Mouse (Mus musculus) bone marrow, adult 2 months (tissue): ENCODE measurements around the gene Itk. TPM values are rescaled to one million over a fixed set of nuclear protein-coding genes. Genes with fewer than 3 reads are reported as not detected.

Experiments
- H3K27ac ChIP-seq: fragments of 200-500 bp; 2 replicates; pipeline ENCODE4 v1.5.1; 2012; ENCODE audit warnings: low read depth, mild to moderate bottlenecking, control low read depth, inconsistent platforms, low read length; ENCODE audit not compliant: control insufficient read depth, poor library complexity, insufficient read depth
- H3K4me1 ChIP-seq: fragments of 200-500 bp; 2 replicates; pipeline ENCODE4 v1.6.1; 2011; ENCODE audit warnings: low read length; ENCODE audit not compliant: control insufficient read depth, insufficient read depth
- H3K4me3 ChIP-seq: fragments of 200-500 bp; replicated peaks from 2 replicates; pipeline ENCODE3; 2011; ENCODE audit warnings: mild to moderate bottlenecking, low read depth, low read length, control low read depth; ENCODE audit not compliant: control insufficient read depth
- CTCF ChIP-seq: fragments of 200-500 bp; IDR thresholded peaks from 2 replicates; pipeline ENCODE4 v1.5.1; 2011; ENCODE audit warnings: low read length, control low read depth; ENCODE audit not compliant: control insufficient read depth, insufficient read depth
- POLR2A ChIP-seq: fragments of 200-500 bp; IDR thresholded peaks from 2 replicates; pipeline ENCODE4 v1.6.1; 2011; ENCODE audit warnings: low read depth, mild to moderate bottlenecking, control low read depth, low read length, borderline replicate concordance; ENCODE audit not compliant: control insufficient read depth
- WGBS: fragments of 180-500 bp; shearing (Covaris S2); methylation state at CpG from one replicate; pipeline ENCODE4 v1.1.7; 2018; 5-methylcytosine and 5-hydroxymethylcytosine counted together
- polyA plus RNA-seq: library from polyadenylated mRNA; stranded (reverse); fragments of >200 nt; gene quantifications from 2 replicates; pipeline ENCODE4 v1.2.4, GENCODE M21; 2011; ENCODE audit warnings: low replicate concordance; ENCODE audit not compliant: missing spikeins, insufficient read depth, insufficient read length

Itk gene
- polyA plus RNA-seq, 1 experiment: 4.4 TPM

DNA sequence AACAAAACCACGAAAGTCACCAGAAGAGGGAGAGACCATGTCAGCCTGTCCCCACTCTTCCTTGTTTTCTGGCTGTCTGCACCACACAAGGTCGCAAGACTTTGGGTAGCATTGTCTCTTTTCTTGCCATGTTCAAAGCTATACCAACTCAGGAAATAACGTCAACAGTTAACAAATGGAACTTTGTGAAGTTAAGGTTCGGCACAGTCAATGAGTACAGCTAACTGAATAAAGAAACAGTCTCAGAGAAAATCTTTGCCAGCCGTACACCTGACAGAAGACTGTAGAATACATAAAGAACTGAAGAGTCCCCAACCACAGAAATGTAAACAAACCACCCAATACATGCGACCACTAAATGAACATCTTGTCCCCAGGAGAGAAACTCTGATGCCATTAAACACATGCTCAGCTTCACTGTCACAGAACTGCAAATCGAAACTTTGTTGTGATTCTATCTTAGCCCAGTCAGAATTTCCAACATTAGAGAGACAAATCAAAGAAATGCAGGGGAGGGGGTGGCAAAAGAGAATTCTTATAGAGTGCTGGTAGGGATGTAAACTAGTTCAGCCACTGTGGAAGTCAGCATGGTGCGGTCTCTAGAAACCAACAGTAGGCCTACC is 16.9 kb downstream of the Itk start:
- TF ChIP-seq POLR2A: no peak
- no peak for TF ChIP-seq CTCF
- H3K4me1 ChIP-seq: peaks cover 5% of the 10 kb centered on the region; the same call in 1 of the 2 replicates
- H3K27ac ChIP-seq: 0 out of 2 replicates have a peak overlapping the region, but pooled peaks have one; percentile 28
- 56% methylated on average over 8 of the region's 8 CpGs for WGBS
- no peak overlapping the region for H3K4me3 ChIP-seq

DNA sequence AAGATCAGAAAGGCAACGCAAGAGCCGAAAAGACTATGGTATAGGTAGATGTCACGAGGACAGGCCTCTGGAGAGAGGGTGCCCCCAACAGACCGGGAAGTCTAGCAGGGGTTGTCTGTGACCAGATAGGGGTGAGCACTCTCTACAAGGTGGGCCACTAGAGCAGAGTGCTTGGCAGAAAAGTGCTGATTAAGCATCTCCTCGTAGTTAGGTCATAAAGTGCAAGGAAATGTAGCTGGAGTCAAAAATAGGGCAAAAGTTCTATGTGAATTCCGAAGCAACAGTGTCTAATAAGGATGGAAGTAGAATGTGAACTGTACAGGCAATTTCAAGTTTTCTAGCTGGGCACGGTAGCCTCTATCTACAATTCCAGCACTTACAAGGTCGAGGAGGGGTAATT is 18.1 kb downstream of the Itk start:
- WGBS: 83% methylated on average over 8 of the region's 8 CpGs
- H3K27ac ChIP-seq: no peak overlapping the region

DNA sequence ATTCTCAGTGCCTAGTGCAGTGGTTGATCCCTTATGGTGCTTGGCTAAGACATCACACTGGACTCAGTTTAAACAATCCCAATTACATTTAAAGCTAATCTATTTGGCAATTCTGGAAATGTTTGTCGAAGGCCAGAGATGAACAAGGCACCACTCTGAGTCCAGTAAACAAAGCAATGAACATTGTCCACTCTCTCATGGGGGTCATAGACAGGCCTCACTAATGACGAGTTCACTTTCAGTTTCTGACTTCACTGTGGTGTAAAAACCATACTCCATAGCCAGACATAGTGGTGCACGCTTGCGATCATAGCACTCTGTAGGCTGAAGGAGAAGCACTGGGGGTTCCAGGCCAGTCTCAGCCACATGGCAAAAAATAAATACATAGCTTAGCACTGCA is 18.9 kb downstream of the Itk start:
- 77% methylated on average over 4 of the region's 4 CpGs for WGBS
- TF ChIP-seq CTCF: no peak
- no peak for TF ChIP-seq POLR2A
- no peak overlapping the region for H3K4me3 ChIP-seq
- no peak overlapping the region for H3K27ac ChIP-seq
- H3K4me1 ChIP-seq: peaks cover 5% of the 10 kb centered on the region; the same call in 1 of the 2 replicates

More for the DNA sequence above, 18.1 kb downstream of the Itk start:
- Histone ChIP-seq H3K4me1 (peaks cover 5% of the 10 kb centered on the region; the same call in 1 of the 2 replicates), H3K4me3 (no peak overlapping the region)
- TF ChIP-seq POLR2A: no peak

DNA sequence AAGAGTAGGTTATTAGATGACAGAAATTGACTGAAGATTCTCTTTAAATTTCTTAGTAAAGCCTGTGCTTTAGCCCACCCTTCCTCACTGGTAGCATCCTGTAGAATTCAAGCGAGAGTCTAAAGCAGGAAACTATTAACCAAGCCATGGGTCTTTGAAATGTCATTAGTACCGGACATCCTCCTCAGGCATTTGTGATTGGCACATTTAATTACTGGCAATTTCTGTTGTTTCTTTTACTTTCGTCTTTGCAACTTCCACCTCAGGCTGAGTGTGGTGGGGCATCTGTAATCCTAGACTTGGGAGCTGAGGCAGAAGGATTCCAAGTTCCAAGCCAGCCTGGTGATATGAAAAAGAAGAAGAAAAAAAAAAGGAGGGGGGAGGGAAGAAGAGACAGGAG is 23.0 kb downstream of the Itk start:
- Histone ChIP-seq H3K4me1 (peaks cover 4% of the 10 kb centered on the region; the same call in 1 of the 2 replicates), H3K27ac (no peak overlapping the region), H3K4me3 (no peak overlapping the region)
- 18% methylated on average over 3 of the region's 3 CpGs for WGBS
- TF ChIP-seq CTCF (no peak), POLR2A (no peak)

DNA sequence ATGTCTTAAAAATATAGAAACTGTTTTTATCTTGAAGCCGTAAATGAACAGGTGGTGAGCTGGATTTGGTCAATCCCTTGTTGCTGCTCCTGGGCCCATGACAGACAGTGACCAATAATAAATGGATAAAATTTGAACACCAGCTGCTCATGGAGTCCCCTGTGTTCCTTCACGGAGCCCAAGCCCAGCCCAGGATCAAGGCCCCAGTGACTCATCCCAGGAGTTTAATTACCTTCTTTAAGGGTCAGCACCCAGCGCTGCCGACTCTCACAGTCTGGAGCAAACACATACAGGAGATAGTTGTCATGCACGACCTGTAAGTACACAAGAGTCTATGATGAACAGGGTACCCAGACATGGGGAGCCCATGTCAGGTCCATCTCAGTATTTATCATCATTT is 23.6 kb downstream of the Itk start:
- Histone ChIP-seq H3K4me3 (no peak overlapping the region), H3K27ac (no peak overlapping the region), H3K4me1 (peaks cover 4% of the 10 kb centered on the region; the same call in 1 of the 2 replicates)
- WGBS: 85% methylated on average over 5 of the region's 5 CpGs
- TF ChIP-seq POLR2A (no peak), CTCF (no peak)

DNA sequence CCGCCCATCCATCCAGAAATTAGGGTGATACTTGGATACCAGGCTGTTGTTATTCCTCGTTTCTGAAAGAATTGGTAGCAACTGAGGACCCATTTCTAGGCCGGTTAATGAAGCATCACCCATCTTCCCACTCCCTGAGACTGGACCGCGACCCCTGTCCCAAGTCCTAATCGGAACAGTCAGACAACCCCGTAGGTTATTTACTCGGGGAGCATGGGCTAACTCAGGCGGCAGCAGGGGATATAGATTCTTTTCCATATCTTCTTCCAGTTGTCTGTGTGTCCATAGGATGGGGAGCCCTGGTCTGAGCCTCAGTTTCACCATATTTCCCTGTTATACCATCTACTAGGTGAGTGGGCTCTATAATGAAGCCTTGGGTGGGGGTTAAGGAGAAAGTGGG is 25.5 kb downstream of the Itk start:
- WGBS: 89% methylated on average over 9 of the region's 9 CpGs
- H3K27ac ChIP-seq: no peak overlapping the region
- TF ChIP-seq POLR2A (no peak), CTCF (no peak)

DNA sequence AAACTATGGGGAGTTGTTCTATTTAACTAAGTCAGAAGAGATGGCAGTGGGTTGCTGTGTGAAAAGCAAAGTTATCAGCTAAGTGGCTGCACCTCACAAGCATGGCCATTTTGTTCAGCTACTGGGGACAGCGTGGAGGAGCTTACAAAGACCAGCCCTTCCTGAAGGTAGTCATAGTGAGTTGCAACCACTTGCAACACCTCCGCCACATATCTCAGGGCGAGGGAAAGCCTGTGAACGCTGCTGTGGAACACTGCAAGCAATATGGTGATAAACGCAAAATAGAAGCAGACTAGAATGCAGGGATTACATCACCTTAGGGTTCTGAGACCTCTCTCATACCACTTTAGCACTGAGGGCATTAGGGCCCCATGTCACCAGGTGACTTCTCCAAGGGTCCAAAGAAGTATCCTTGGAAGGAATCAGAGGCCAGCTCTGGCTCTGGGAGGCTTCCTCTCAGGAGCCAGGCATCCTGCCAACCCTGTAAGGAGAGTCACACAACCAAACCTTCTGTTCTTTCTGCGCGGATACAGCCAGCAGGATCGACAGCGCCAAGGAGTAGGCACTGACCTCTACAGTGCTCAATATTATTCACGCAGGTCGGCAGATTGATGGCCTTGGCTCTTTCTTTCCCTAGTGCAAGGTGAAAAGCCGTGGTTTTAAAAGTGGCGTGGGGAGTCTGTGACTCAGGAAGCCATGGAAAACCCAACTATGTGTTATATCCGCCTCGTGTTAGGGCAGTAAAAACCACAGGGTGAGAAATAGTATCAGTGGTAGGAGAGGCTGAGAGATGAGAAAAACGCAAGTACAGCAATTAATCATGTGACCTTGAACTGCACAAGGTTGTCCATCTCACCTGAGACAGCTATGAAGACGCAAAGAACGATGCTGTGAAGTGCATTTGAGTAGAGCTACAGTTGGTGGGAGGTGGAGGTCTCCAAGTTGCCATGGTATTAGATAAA is 27.0 kb downstream of the Itk start:
- TF ChIP-seq CTCF (no peak), POLR2A (no peak)
- H3K4me3 ChIP-seq: no peak overlapping the region
- WGBS: 32% methylated on average over 18 of the region's 18 CpGs
- H3K4me1 ChIP-seq: peaks cover 3% of the 10 kb centered on the region; the same call in 1 of the 2 replicates
- H3K27ac ChIP-seq: peak overlapping the region; percentile 81

More for the DNA sequence above, 25.5 kb downstream of the Itk start:
- peaks cover 3% of the 10 kb centered on the region; the same call in 1 of the 2 replicates for H3K4me1 ChIP-seq
- no peak overlapping the region for H3K4me3 ChIP-seq

DNA sequence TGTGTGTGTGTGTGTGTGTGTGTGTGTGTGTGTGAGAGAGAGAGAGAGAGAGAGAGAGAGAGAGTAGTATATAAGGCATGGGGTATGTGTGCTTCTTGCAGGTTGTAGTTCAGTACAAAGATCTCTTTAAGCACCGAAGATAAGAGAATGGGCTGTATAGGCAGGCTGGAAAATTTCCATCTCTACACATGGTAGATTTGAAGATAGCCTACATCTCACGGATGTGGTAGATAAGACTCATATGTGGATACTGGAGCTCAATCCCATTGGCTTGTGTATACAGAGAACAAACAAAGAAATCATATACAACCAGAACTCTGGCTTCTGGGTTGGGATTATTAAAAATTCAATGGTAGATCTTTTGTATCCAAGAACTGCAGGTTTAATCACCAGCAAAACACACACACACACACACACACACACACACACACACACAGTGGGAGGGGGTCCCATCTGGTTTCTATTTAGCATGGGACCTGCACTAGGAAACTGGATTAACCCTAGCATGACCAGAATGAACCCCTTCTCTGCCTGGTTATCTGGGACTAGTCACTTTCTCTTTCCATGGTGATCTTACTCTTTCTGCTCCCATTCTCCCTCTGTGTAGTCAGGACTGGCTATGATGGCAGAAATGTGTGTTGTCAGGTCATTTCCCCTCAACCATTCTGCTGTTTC is 28.2 kb downstream of the Itk start:
- H3K4me3 ChIP-seq: no peak overlapping the region
- 76% methylated on average over 2 of the region's 2 CpGs for WGBS
- H3K27ac ChIP-seq: no peak overlapping the region
- peaks cover 3% of the 10 kb centered on the region; the same call in 1 of the 2 replicates for H3K4me1 ChIP-seq
- TF ChIP-seq POLR2A (no peak), CTCF (no peak)
